Mouse (Mus musculus) neural tube, embryonic 10.5 days (tissue): ENCODE measurements around the gene Gys1.
"Not testable (repeated sequence)": the region's sequence is repeated elsewhere in the genome, so short reads cannot be mapped to it uniquely, and the experiment has no call there.

ENCODE experiments used
- DNase-seq: peaks from one replicate; pipeline ENCODE4 v3.0.0-alpha.2; 2017; ENCODE audit warnings: low spot score; ENCODE audit errors: extremely low spot score

Gene Gys1

GRCm38 (mm10) chr7:45455932-45456696, 21.5 kb downstream of the Gys1 start:
- DNase-seq = no peak

- no peak for DNase-seq
These were observed 22.1 kb downstream of the Gys1 start for GRCm38 (mm10) chr7:45456721-45457203.

GRCm38 (mm10) chr7:45457204-45458060, 22.8 kb downstream of the Gys1 start:
- peak; percentile 42 for DNase-seq

- DNase-seq = peak; percentile 89
These were observed 24.3 kb downstream of the Gys1 start for GRCm38 (mm10) chr7:45458748-45459563.

GRCm38 (mm10) chr7:45459564-45460140, 25.0 kb downstream of the Gys1 start, which contains the start of gene Ftl1:
Gene Ftl1 (minus strand): TSS chr7:45459884.
- peak; percentile 97 for DNase-seq

GRCm38 (mm10) chr7:45460377-45460776, 25.7 kb downstream of the Gys1 start:
- no peak for DNase-seq

- no peak for DNase-seq
These were observed 26.2 kb downstream of the Gys1 start for GRCm38 (mm10) chr7:45460860-45461314.

GRCm38 (mm10) chr7:45461326-45461725, 26.7 kb downstream of the Gys1 start:
- DNase-seq = no peak

GRCm38 (mm10) chr7:45461781-45462180, 27.1 kb downstream of the Gys1 start:
- DNase-seq = no peak

GRCm38 (mm10) chr7:45462325-45462724, 27.7 kb downstream of the Gys1 start:
- no peak for DNase-seq

- DNase-seq = not testable (repeated sequence)
These were observed 28.2 kb downstream of the Gys1 start for GRCm38 (mm10) chr7:45462868-45463267.

GRCm38 (mm10) chr7:45463987-45464778, 29.5 kb downstream of the Gys1 start:
- no peak for DNase-seq

- DNase-seq = no peak
These were observed 30.5 kb downstream of the Gys1 start for GRCm38 (mm10) chr7:45465112-45465511.

- DNase-seq = no peak
These were observed 30.9 kb downstream of the Gys1 start for GRCm38 (mm10) chr7:45465549-45465948.

GRCm38 (mm10) chr7:45466283-45467089, 31.8 kb downstream of the Gys1 start, which contains the start of gene Bax:
Gene Bax (minus strand): TSS chr7:45466898.
- DNase-seq = peak; percentile 95

GRCm38 (mm10) chr7:45467090-45467670, 32.5 kb downstream of the Gys1 start:
- no peak for DNase-seq

GRCm38 (mm10) chr7:45470869-45471268, 36.2 kb downstream of the Gys1 start:
- peak; percentile 62 for DNase-seq

GRCm38 (mm10) chr7:45475291-45475969, 40.8 kb downstream of the Gys1 start:
- no peak for DNase-seq
